Mouse (Mus musculus) liver, adult 2 months (tissue): Measurements from ENCODE around the gene Tsacc. TPM values are rescaled to one million over a fixed set of nuclear protein-coding genes. Genes with fewer than 3 reads are reported as not detected.
"Not testable (repeated sequence)": the region's sequence is repeated elsewhere in the genome, so short reads cannot be mapped to it uniquely, and the experiment has no call there.

Experiments
- DNase-seq: peaks from one replicate; pipeline ENCODE4 v3.0.0-alpha.2; 2011; ENCODE audit warnings: low read depth, low spot score; ENCODE audit errors: extremely low read depth
- H3K27ac ChIP-seq: fragments of 200-500 bp; replicated peaks from 2 replicates; pipeline ENCODE4 v1.5.1; 2012; ENCODE audit warnings: low read depth, mild to moderate bottlenecking, control low read depth, inconsistent platforms, low read length; ENCODE audit not compliant: insufficient read depth
- H3K27me3 ChIP-seq: fragments of 200-500 bp; 2 replicates; pipeline ENCODE4 v1.6.1; 2012; ENCODE audit warnings: mild to moderate bottlenecking, moderate library complexity, low read length, inconsistent platforms; ENCODE audit not compliant: control insufficient read depth, insufficient read depth
- H3K36me3 ChIP-seq: fragments of 200-500 bp; 2 replicates; pipeline ENCODE4 v1.6.1; 2012; ENCODE audit warnings: low read length, inconsistent platforms; ENCODE audit not compliant: control insufficient read depth, insufficient read depth
- H3K4me1 ChIP-seq: fragments of 200-500 bp; 2 replicates; pipeline ENCODE4 v1.6.1; 2011; ENCODE audit warnings: low read length; ENCODE audit not compliant: control insufficient read depth, insufficient read depth
- H3K4me3 ChIP-seq: fragments of 200-500 bp; 2 replicates; pipeline ENCODE4 v1.5.1; 2011; ENCODE audit warnings: low read depth, mild to moderate bottlenecking, control low read depth, low read length, moderate library complexity; ENCODE audit not compliant: insufficient read depth
- H3K79me2 ChIP-seq: fragments of 200-500 bp; 2 replicates; pipeline ENCODE4 v1.6.1; 2012; ENCODE audit warnings: inconsistent platforms, mild to moderate bottlenecking, low read length, moderate library complexity; ENCODE audit not compliant: control insufficient read depth, insufficient read depth
- H3K9ac ChIP-seq: fragments of 200-500 bp; 2 replicates; pipeline ENCODE4 v1.6.1; 2012; ENCODE audit warnings: low read depth, mild to moderate bottlenecking, control low read depth, inconsistent platforms, low read length
- CTCF ChIP-seq: fragments of 200-500 bp; IDR thresholded peaks from 2 replicates; pipeline ENCODE4 v1.5.1; 2011; ENCODE audit warnings: low read depth, low read length, control low read depth
- POLR2A ChIP-seq: fragments of 200-500 bp; IDR thresholded peaks from 2 replicates; pipeline ENCODE4 v1.6.1; 2011; ENCODE audit warnings: low read length, control low read depth; ENCODE audit not compliant: insufficient read depth; ENCODE audit errors: extremely low read depth
- WGBS: fragments of 180-500 bp; shearing (Covaris S2); methylation state at CpG from one replicate; pipeline ENCODE4 v1.1.7; 2018; 5-methylcytosine and 5-hydroxymethylcytosine counted together
- polyA plus RNA-seq: library from polyadenylated mRNA; depleted of rRNA; stranded (reverse); fragments of >200 nt; gene quantifications from 2 replicates; pipeline ENCODE4 v1.2.3, GENCODE M21; 2012
- total RNA-seq: library from RNA; depleted of rRNA; stranded (reverse); fragments of >200 nt; gene quantifications from 2 replicates; pipeline ENCODE4 v1.2.3, GENCODE M21; 2014

Gene Tsacc
- total and polyA plus RNA-seq, 2 experiments = 3.4 to 4.3 TPM

- no peak overlapping the region for H3K4me3 ChIP-seq
- 85% methylated on average over 2 of the region's 2 CpGs for WGBS
- H3K4me1 ChIP-seq = no peaks in the 10 kb centered on the region
- no peak overlapping the region for H3K9ac ChIP-seq
- no peak overlapping the region for H3K27ac ChIP-seq
- no peak for DNase-seq
- H3K27me3 ChIP-seq = no peaks in the 10 kb centered on the region
- H3K36me3 ChIP-seq = no peaks in the 10 kb centered on the region
- H3K79me2 ChIP-seq = no peaks in the 10 kb centered on the region
- no peak for TF ChIP-seq POLR2A
- TF ChIP-seq CTCF = no peak
Measured at GRCm38 (mm10) chr3:88276121-88276520, 20.7 kb downstream of the Tsacc start.

DNA sequence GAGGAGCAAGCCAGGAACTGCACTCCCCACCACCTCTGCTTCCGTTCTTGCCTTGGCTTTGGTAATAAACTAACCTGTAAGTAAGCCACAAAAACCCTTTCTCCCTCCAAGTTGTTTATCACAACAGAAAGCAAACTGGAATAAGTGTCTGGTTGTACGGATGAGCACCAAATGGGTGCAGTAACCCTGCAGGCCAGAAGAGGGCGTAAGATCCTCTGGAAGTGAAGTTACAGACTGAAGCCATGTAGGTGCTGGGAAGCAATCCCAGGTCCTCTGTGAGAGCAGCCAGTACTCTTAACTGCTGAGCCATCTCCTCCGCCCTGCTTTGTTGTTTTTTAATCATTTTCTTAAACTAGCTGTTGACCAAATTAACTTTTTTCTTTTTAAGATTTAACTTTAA, 22.8 kb downstream of the Tsacc start:
- TF ChIP-seq CTCF (peak; percentile 29; the same call in 1 of the 2 replicates), POLR2A (no peak)
- no peak overlapping the region for H3K9ac ChIP-seq
- H3K4me3 ChIP-seq = no peak overlapping the region
- no peak overlapping the region for H3K27ac ChIP-seq
- no peaks in the 10 kb centered on the region for H3K4me1 ChIP-seq
- DNase-seq = no peak
- H3K36me3 ChIP-seq = no peaks in the 10 kb centered on the region
- 97% methylated on average over 4 of the region's 4 CpGs for WGBS
- H3K79me2 ChIP-seq = no peaks in the 10 kb centered on the region
- no peaks in the 10 kb centered on the region for H3K27me3 ChIP-seq

- TF ChIP-seq POLR2A = no peak
- no peak for TF ChIP-seq CTCF
- H3K36me3 ChIP-seq = no peaks in the 10 kb centered on the region
- 92% methylated on average over 3 of the region's 3 CpGs for WGBS
- H3K4me3 ChIP-seq = no peak overlapping the region
- no peak overlapping the region for H3K27ac ChIP-seq
- DNase-seq = no peak
- H3K79me2 ChIP-seq = no peaks in the 10 kb centered on the region
- no peaks in the 10 kb centered on the region for H3K27me3 ChIP-seq
- H3K9ac ChIP-seq = no peak overlapping the region
- H3K4me1 ChIP-seq = no peaks in the 10 kb centered on the region
Measured at GRCm38 (mm10) chr3:88271859-88272258, 24.9 kb downstream of the Tsacc start.

DNA sequence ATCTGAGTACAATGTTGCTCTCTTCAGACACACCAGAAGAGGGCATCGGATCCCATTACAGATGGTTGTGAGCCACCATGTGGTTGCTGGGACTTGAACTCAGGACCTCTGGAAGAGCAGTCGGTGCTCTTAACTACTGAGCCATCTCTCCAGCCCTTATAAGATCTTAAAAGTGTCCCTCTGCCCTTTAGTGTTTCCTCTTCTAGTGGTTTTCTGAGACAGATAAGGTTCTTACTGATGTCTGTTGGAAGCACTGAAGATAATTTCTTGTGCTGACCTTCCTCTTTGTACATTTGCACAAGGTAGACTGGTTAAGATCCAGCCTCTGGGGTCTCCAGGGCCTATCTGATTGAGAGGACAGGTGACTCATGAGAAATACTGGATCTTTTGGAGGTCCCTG, 25.5 kb downstream of the Tsacc start:
- H3K4me1 ChIP-seq, H3K27ac ChIP-seq, H3K79me2 ChIP-seq, H3K36me3 ChIP-seq, H3K27me3 ChIP-seq, DNase-seq, H3K4me3 ChIP-seq, H3K9ac ChIP-seq: not testable (repeated sequence)
- WGBS = 92% methylated on average over 2 of the region's 2 CpGs

DNA sequence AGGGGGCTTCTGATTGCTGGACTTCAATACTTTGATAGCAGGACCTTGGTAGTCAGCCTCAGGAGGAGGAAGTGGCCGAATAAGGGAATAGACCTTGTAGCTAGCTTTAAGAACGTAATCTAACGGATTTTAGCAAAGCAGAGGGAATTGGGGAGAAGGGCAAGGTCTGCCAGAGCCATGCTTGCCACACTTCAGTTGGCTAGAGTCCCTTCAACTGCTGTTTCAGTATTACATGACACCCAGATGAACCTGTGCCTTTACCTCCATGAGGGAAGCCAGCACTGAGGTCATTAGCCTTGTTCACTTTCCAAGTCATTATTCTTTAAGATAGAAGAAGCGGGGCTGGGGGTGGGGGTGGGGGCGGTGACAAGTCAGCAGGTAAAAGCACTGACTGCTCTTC, 27.8 kb downstream of the Tsacc start:
- H3K27ac ChIP-seq = no peak overlapping the region
- H3K36me3 ChIP-seq = no peaks in the 10 kb centered on the region
- H3K4me1 ChIP-seq = no peaks in the 10 kb centered on the region
- H3K27me3 ChIP-seq = no peaks in the 10 kb centered on the region
- H3K4me3 ChIP-seq = no peak overlapping the region
- no peak overlapping the region for H3K9ac ChIP-seq
- 78% methylated on average over 5 of the region's 5 CpGs for WGBS
- peak; percentile 30 for DNase-seq
- H3K79me2 ChIP-seq = no peaks in the 10 kb centered on the region
- TF ChIP-seq POLR2A (no peak), CTCF (no peak)

- WGBS = 81% methylated on average over 6 of the region's 6 CpGs
- H3K4me3 ChIP-seq, DNase-seq: not testable (repeated sequence)
Measured at GRCm38 (mm10) chr3:88268014-88268413, 28.8 kb downstream of the Tsacc start.

DNA sequence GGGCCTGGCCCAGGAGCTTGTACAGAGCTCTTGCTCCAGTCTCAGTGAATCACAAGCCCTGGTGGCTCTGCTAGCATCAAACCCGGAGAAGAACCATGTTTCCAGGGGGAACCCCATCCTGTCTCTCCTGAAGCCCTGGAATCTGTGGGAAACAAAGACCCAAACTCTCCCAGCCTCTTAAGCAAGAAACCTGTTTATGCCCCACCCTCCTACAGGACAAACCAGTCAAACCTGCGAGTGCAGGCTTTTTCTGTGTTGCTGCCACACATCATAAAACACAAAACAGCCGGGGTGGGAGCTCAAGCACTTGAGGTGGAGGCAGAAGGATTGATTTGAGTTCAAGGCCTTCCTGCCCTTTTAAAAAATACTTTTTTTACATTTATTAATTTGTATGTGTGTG, 34.5 kb downstream of the Tsacc start:
- Histone ChIP-seq H3K9ac (no peak overlapping the region), H3K4me1 (no peaks in the 10 kb centered on the region), H3K27ac (no peak overlapping the region), H3K4me3 (no peak overlapping the region), H3K79me2 (no peaks in the 10 kb centered on the region), H3K27me3 (no peaks in the 10 kb centered on the region), H3K36me3 (no peaks in the 10 kb centered on the region)
- 78% methylated on average over 3 of the region's 3 CpGs for WGBS
- no peak for DNase-seq
- no peak for TF ChIP-seq CTCF
- no peak for TF ChIP-seq POLR2A

More at GRCm38 (mm10) chr3:88268014-88268413, 28.8 kb downstream of the Tsacc start:
- H3K27ac ChIP-seq, H3K79me2 ChIP-seq, H3K27me3 ChIP-seq, H3K36me3 ChIP-seq, H3K9ac ChIP-seq, H3K4me1 ChIP-seq: not testable (repeated sequence)
